Mouse (Mus musculus): ENCODE results near the gene Alg9.

The Alg9 gene

GRCm38 (mm10) chr9:50756711-50757110 lies 18.1 kb upstream of the Alg9 start:
- WGBS = 64% methylated on average over 5 of the region's 5 CpGs

GRCm38 (mm10) chr9:50761520-50762243 lies 13.1 kb upstream of the Alg9 start:
- 60% methylated on average over 6 of the region's 6 CpGs for WGBS

GRCm38 (mm10) chr9:50763331-50763730 lies 11.5 kb upstream of the Alg9 start:
- WGBS = 81% methylated on average over 1 of the region's 1 CpGs

- WGBS = 3% methylated on average over 17 of the region's 17 CpGs
Measured at GRCm38 (mm10) chr9:50767531-50768106, 7.2 kb upstream of the Alg9 start.

GRCm38 (mm10) chr9:50768107-50769002 lies 6.5 kb upstream of the Alg9 start, which contains the start of gene Fdxacb1:
TSS of gene Fdxacb1 (plus strand) at chr9:50768236.
- 2% methylated on average over 59 of the region's 59 CpGs for WGBS

GRCm38 (mm10) chr9:50770011-50770410 lies 4.8 kb upstream of the Alg9 start:
- 81% methylated on average over 2 of the region's 2 CpGs for WGBS

- 54% methylated on average over 4 of the region's 4 CpGs for whole genome bisulfite sequencing
Measured at GRCm38 (mm10) chr9:50774026-50774462, 775 bp upstream of the Alg9 start.

- WGBS = under 1% methylated on average over 30 of the region's 30 CpGs
Measured at GRCm38 (mm10) chr9:50775662-50776126, 875 bp downstream of the Alg9 start.

- WGBS = 66% methylated on average over 11 of the region's 11 CpGs
Measured at GRCm38 (mm10) chr9:50776162-50776760, 1.4 kb downstream of the Alg9 start.

GRCm38 (mm10) chr9:50782155-50782554 lies 7.3 kb downstream of the Alg9 start:
- 80% methylated on average over 2 of the region's 2 CpGs for WGBS

- 64% methylated on average over 3 of the region's 3 CpGs for WGBS
Measured at GRCm38 (mm10) chr9:50795266-50795665, 20.4 kb downstream of the Alg9 start.

GRCm38 (mm10) chr9:50796776-50797175 lies 22.0 kb downstream of the Alg9 start:
- 93% methylated on average over 8 of the region's 8 CpGs for WGBS

GRCm38 (mm10) chr9:50797641-50798040 lies 22.8 kb downstream of the Alg9 start:
- 96% methylated on average over 7 of the region's 7 CpGs for WGBS

- 74% methylated on average over 5 of the region's 5 CpGs for WGBS
Measured at GRCm38 (mm10) chr9:50798368-50798767, 23.5 kb downstream of the Alg9 start.

GRCm38 (mm10) chr9:50800985-50801384 lies 26.2 kb downstream of the Alg9 start:
- 46% methylated on average over 2 of the region's 2 CpGs for WGBS

GRCm38 (mm10) chr9:50803055-50803671 lies 28.3 kb downstream of the Alg9 start:
- 86% methylated on average over 7 of the region's 7 CpGs for WGBS

GRCm38 (mm10) chr9:50808471-50808870 lies 33.7 kb downstream of the Alg9 start:
- WGBS = 89% methylated on average over 6 of the region's 6 CpGs

- 95% methylated on average over 13 of the region's 13 CpGs for WGBS
Measured at GRCm38 (mm10) chr9:50809146-50809545, 34.3 kb downstream of the Alg9 start.

GRCm38 (mm10) chr9:50811187-50811586 lies 36.4 kb downstream of the Alg9 start:
- WGBS = 91% methylated on average over 7 of the region's 7 CpGs

- 87% methylated on average over 2 of the region's 2 CpGs for WGBS
Measured at GRCm38 (mm10) chr9:50811746-50812145, 36.9 kb downstream of the Alg9 start.

GRCm38 (mm10) chr9:50813796-50814195 lies 39.0 kb downstream of the Alg9 start:
- WGBS = 95% methylated on average over 5 of the region's 5 CpGs
